Mouse (Mus musculus) heart, embryonic 11.5 days (tissue): ENCODE measurements at regions not wholly inside any gene's neighbourhood (a gene's known extent, or its start where the extent isn't known, plus 50 kb on each side); places are given as distances from the start of the nearest gene placed in this dataset.

Experiments
- ATAC-seq: fragments of 200-750 bp; cut with Nextera tagmentation; replicated peaks from 2 replicates; pipeline ENCODE4 v1.8.0; 2017; ENCODE audit warnings: moderate library complexity; ENCODE audit not compliant: insufficient number of reproducible peaks, low FRiP score, low TSS enrichment
- H3K27ac ChIP-seq: fragments of 300-500 bp; sonication (generic); 2 replicates; pipeline ENCODE4 v1.5.1; 2014; ENCODE audit warnings: mild to moderate bottlenecking, low read depth, low read length
- H3K27me3 ChIP-seq: fragments of 300-500 bp; sonication (generic); 2 replicates; pipeline ENCODE4 v1.6.1; 2014; ENCODE audit warnings: mild to moderate bottlenecking, low read length, mixed read lengths; ENCODE audit not compliant: control insufficient read depth, insufficient read depth
- H3K36me3 ChIP-seq: fragments of 300-500 bp; sonication (generic); 2 replicates; pipeline ENCODE4 v1.6.1; 2014; ENCODE audit warnings: mild to moderate bottlenecking, low read length, moderate library complexity, mixed read lengths; ENCODE audit not compliant: control insufficient read depth, insufficient read depth
- H3K4me1 ChIP-seq: fragments of 300-500 bp; sonication (generic); 2 replicates; pipeline ENCODE4 v1.6.1; 2014; ENCODE audit warnings: low read length; ENCODE audit not compliant: control insufficient read depth, insufficient read depth
- H3K4me2 ChIP-seq: fragments of 300-500 bp; sonication (generic); 2 replicates; pipeline ENCODE4 v1.6.1; 2014; ENCODE audit warnings: mild to moderate bottlenecking, moderate library complexity
- H3K4me3 ChIP-seq: fragments of 300-500 bp; sonication (generic); 2 replicates; pipeline ENCODE4 v1.5.1; 2014; ENCODE audit warnings: low read depth, low read length
- H3K9ac ChIP-seq: fragments of 300-500 bp; sonication (generic); 2 replicates; pipeline ENCODE4 v1.6.1; 2014; ENCODE audit warnings: mild to moderate bottlenecking, low read depth, low read length, moderate library complexity
- H3K9me3 ChIP-seq: fragments of 300-500 bp; sonication (generic); replicated peaks from 2 replicates; pipeline ENCODE4 v1.6.1; 2016; ENCODE audit warnings: low read length; ENCODE audit not compliant: control insufficient read depth
- WGBS: fragments of 180-500 bp; shearing (Covaris S2); extraction: QIAGEN DNeasy Blood & Tissue Kit; methylation state at CpG from one replicate; pipeline ENCODE4 v1.1.7; 2014; ENCODE audit not compliant: insufficient replicate concordance; 5-methylcytosine and 5-hydroxymethylcytosine counted together

DNA sequence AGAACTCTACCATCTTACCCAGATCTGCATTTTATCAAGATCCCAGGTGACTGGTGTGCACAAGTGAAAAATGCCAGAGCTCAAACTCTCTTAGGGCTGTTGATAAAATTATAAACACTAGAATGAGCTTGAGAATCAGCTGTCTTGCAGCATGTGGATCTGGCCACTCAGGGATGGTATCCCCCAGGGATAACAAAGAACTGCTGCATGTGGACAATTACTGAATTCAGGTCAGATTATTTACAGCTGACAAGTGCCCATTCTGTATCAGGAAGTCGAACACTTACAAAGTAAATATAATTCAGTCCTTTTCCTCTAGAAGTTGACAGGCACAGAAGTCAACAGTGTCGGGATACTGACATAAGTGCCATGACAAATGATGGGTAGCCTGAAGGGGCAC lies 306.3 kb upstream of the Gm21798 start:
- H3K36me3 ChIP-seq, result no peaks in the 10 kb centered on the region
- peak overlapping the region; percentile 76 for H3K27ac ChIP-seq
- H3K9ac ChIP-seq, result no peak overlapping the region
- H3K27me3 ChIP-seq, result no peaks in the 10 kb centered on the region
- no peak for ATAC-seq
- 41% methylated on average over 2 of the region's 2 CpGs for WGBS
- H3K4me3 ChIP-seq, result no peak overlapping the region
- H3K4me1 ChIP-seq, result peaks cover 6% of the 10 kb centered on the region; the same call in 1 of the 2 replicates
- H3K4me2 ChIP-seq, result no peak overlapping the region; the same call in 1 of the 2 replicates
- H3K9me3 ChIP-seq, result no peaks in the 10 kb centered on the region

DNA sequence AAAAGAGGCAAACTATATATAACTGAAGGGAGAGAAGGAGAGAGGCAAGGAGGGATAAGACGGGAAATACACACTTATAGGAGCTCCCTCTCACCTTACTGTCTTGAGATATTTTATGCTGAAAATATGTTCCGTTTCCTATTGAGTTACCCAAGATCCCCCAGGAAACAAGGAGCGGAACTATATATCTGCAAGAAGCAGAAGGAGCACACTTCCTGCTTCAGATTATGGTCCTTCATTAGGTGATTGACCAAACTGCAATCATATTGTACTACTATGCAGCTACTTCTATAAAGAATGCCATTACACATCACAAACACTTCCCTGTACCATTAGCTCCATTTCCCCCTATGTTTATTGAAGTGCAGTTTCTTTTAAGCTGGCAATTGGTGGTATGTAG lies 304.9 kb upstream of the Gm21798 start:
- Histone ChIP-seq H3K4me2 (no peak overlapping the region), H3K9me3 (no peaks in the 10 kb centered on the region), H3K27me3 (no peaks in the 10 kb centered on the region), H3K9ac (no peak overlapping the region), H3K27ac (no peak overlapping the region), H3K4me3 (no peak overlapping the region), H3K36me3 (no peaks in the 10 kb centered on the region), H3K4me1 (peaks cover 6% of the 10 kb centered on the region; the same call in 1 of the 2 replicates)
- 75% methylated on average over 3 of the region's 3 CpGs for WGBS
- no peak for ATAC-seq

DNA sequence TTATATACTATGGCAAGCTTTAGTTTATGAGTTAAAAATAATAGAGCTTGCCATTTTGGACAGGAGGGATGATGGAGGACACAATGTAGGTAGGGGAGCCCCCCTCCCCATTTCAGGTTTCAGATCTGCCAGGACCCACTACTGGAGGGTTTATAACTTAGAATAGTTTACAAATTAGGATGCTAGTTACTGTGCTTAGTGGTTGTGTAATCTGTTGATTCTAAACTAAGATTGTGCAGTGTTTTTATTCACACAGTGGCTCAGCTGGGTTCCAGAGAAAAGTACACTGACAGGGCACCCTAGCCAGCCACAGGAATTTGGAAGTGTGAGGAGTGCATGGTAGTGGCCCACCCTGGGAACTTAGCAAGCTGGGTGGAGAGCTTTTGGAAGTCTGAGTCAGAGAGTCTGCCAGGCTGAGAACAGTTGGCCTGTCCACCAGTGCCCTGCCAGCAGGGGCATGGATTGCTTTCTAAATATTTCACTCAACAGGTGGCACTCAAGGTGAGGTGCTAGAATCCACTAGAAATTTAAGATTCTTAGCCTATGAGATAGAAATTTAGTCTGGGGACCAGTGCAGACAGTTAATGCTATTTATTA lies 303.9 kb upstream of the Gm21798 start:
- no peak overlapping the region for H3K27ac ChIP-seq
- no peak overlapping the region for H3K4me2 ChIP-seq
- H3K4me3 ChIP-seq, result no peak overlapping the region
- H3K9me3 ChIP-seq, result no peaks in the 10 kb centered on the region
- H3K9ac ChIP-seq, result no peak overlapping the region
- H3K4me1 ChIP-seq, result peaks cover 6% of the 10 kb centered on the region; the same call in 1 of the 2 replicates
- no peaks in the 10 kb centered on the region for H3K36me3 ChIP-seq
- H3K27me3 ChIP-seq, result no peaks in the 10 kb centered on the region
- no peak for ATAC-seq

DNA sequence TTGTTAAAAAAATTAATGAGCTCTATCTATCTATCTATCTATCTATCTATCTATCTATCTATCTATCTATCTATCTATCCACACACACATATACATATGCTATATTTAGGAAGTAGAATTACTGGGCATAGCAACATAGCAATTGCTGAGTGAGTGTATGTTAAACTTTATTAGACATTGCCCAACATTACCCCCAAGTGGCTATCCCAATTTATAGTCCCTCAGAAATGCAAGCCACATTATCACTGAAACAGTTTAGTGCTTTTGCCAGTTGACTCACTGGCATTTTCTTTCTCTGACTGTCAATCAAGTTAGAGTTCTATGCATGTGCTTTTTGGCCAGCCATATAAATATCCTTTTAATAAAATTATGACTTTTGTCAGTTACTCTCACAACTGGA lies 302.3 kb upstream of the Gm21798 start:
- no peak overlapping the region for H3K9ac ChIP-seq
- peaks cover 6% of the 10 kb centered on the region; the same call in 1 of the 2 replicates for H3K4me1 ChIP-seq
- no peaks in the 10 kb centered on the region for H3K36me3 ChIP-seq
- H3K27ac ChIP-seq, result no peak overlapping the region
- H3K4me2 ChIP-seq, result no peak overlapping the region
- ATAC-seq, result no peak
- no peaks in the 10 kb centered on the region for H3K9me3 ChIP-seq
- no peaks in the 10 kb centered on the region for H3K27me3 ChIP-seq
- H3K4me3 ChIP-seq, result no peak overlapping the region

DNA sequence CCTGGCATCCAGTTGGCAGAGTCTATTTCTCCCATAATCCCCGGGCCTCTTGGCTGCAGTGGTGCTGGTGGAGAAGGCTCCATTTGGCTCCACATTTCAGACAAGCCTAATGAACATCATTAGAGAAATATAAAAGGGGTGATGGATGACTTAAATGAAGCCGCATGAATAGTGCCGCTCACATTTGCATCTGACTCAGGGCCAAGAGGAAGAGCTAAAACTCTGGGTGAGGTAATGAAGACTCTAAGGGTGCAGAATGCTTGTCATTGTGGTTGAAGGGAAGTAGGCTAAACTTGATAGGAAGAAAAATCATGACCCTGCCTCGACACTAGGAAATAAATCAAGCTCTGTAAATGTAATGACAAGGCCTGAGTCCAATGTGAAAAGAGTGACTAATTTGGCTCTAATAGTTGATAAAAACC lies 298.3 kb upstream of the Gm21798 start:
- Histone ChIP-seq H3K4me3 (no peak overlapping the region), H3K9me3 (no peaks in the 10 kb centered on the region), H3K9ac (no peak overlapping the region), H3K27me3 (no peaks in the 10 kb centered on the region), H3K4me2 (no peak overlapping the region), H3K36me3 (no peaks in the 10 kb centered on the region), H3K27ac (no peak overlapping the region), H3K4me1 (no peaks in the 10 kb centered on the region)
- 81% methylated on average over 4 of the region's 4 CpGs for WGBS
- no peak for ATAC-seq

DNA sequence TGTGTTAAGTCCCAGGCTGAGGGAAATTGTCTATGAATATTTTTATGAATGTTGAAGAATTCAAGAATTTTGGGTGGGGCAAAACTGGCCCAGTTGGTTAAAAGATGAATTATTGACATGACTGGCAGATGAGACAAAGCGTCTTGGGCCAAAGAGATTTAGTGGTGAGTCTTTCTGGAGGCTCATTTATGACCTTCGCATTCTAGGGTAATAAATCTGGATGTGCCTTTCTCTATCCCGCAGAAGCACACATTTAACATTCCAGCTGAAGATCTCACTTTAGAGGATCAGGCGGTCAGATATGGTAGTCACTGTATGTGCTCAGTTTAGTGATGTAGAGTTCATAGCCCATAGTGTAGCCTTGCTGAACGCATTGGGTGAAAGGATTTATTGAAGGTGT lies 296.9 kb upstream of the Gm21798 start:
- no peaks in the 10 kb centered on the region for H3K4me1 ChIP-seq
- H3K4me3 ChIP-seq, result no peak overlapping the region
- no peak overlapping the region for H3K27ac ChIP-seq
- H3K4me2 ChIP-seq, result no peak overlapping the region
- no peaks in the 10 kb centered on the region for H3K27me3 ChIP-seq
- WGBS, result 84% methylated on average over 5 of the region's 5 CpGs
- ATAC-seq, result no peak
- H3K9ac ChIP-seq, result no peak overlapping the region
- no peaks in the 10 kb centered on the region for H3K36me3 ChIP-seq
- no peaks in the 10 kb centered on the region for H3K9me3 ChIP-seq

DNA sequence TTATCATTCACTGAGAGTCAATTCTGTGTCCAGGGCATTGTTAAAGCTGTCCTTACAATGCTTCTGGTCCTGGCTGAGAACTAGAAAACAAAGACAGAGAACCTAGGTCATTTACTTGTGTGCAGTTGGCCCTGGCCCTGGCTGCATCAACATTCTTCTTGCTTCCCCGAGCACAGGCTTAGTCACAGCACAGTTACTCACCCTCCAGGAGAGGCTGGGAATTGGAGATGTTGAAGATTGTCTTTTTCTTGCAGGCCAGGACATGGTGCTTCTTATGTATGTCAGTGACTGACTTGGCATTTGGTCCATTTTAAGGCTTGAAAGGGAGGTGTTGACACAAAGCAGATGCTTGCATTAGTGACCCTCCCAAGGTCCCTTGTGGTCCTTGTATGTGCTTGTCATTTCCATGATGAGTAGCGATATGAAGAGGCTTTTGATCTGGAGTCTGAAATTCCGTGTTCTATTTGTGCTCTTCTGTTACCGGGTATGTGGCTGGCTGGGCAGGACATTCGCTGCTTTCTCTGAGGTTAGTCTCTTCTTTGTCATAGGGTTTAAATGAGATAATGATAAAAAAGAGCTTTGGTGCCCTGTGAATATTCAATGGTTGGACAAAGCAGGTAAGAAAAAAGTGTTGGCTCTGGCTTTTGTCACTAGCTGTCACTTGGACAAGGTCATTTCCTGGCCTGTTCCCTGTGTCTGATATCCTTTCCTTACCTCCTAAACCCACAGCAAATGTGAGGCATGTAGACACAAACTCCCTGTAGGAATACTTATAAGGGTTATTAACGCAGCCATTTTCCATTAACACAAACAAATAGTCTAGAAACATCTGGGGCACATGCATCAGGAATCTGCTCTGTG lies 285.0 kb upstream of the Gm21798 start:
- Histone ChIP-seq H3K4me3 (no peak overlapping the region), H3K9me3 (no peaks in the 10 kb centered on the region), H3K9ac (no peak overlapping the region), H3K36me3 (no peaks in the 10 kb centered on the region), H3K4me2 (peak overlapping the region; percentile 11), H3K4me1 (peaks cover 28% of the 10 kb centered on the region), H3K27me3 (no peaks in the 10 kb centered on the region), H3K27ac (peak overlapping the region; percentile 77)
- WGBS, result 31% methylated on average over 6 of the region's 6 CpGs
- ATAC-seq, result peak; percentile 68; the same call in 1 of the 2 replicates

DNA sequence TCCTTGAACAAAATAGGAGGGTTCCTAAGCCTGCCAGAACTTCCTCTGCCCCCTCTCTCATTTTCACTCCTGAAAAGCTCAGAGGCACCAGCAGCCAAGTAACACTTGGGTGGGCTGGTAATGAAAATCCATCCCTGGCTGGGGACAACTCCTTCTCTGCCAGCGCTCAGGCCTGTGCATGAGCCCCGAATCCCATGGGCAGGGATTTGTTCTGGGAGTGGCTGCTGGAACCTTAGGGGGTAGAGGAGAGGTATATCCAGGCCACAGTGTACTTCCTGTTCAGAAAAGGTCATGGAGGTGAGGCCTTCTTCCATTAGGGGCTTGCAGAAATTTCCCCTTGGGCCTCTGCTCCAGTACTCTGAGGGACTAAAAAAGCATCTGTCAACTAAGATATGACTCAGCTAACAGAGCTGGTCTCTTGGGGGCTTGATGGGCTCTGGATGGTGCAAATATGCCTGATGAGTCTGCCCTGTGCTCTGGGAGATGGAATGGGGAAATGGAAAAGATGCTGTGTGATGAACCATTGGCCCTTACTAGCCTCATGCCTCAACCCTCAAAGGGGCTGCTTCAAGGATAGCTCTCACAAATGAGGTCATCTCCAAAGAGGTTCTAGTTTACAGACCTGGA lies 284.2 kb upstream of the Gm21798 start:
- H3K4me3 ChIP-seq, result no peak overlapping the region
- peak overlapping the region; percentile 77 for H3K27ac ChIP-seq
- H3K36me3 ChIP-seq, result no peaks in the 10 kb centered on the region
- peaks cover 28% of the 10 kb centered on the region for H3K4me1 ChIP-seq
- H3K9ac ChIP-seq, result no peak overlapping the region
- 63% methylated on average over 2 of the region's 2 CpGs for WGBS
- H3K4me2 ChIP-seq, result no peak overlapping the region
- H3K27me3 ChIP-seq, result no peaks in the 10 kb centered on the region
- ATAC-seq, result 0 out of 2 replicates have a peak, but pooled peaks have one; percentile 12
- no peaks in the 10 kb centered on the region for H3K9me3 ChIP-seq
